Mouse (Mus musculus) liver, postnatal 0 days (tissue): ENCODE results near the gene Jph2. TPM values are rescaled to one million over a fixed set of nuclear protein-coding genes. Genes with fewer than 3 reads are reported as not detected.

Source experiments
- ATAC-seq: fragments of 200-750 bp; cut with Nextera tagmentation; 2 replicates; pipeline ENCODE4 v1.8.0; 2017; ENCODE audit warnings: mild to moderate bottlenecking, moderate library complexity
- DNase-seq: peaks from one replicate; pipeline ENCODE4 v3.0.0-alpha.2; 2016
- H3K27ac ChIP-seq: fragments of 300-500 bp; sonication (generic); 2 replicates; pipeline ENCODE4 v1.5.1; 2014; ENCODE audit warnings: antibody characterized with exemption, moderate library complexity, mild to moderate bottlenecking, low read depth
- H3K27me3 ChIP-seq: fragments of 300-500 bp; sonication (generic); 2 replicates; pipeline ENCODE4 v1.6.1; 2014; ENCODE audit warnings: low read length, control low read depth, mixed read lengths; ENCODE audit not compliant: insufficient read depth
- H3K36me3 ChIP-seq: fragments of 300-500 bp; sonication (generic); replicated peaks from 2 replicates; pipeline ENCODE4 v1.6.1; 2014; ENCODE audit warnings: mild to moderate bottlenecking, control low read depth, low read length, moderate library complexity, mixed read lengths; ENCODE audit not compliant: insufficient read depth
- H3K4me1 ChIP-seq: fragments of 300-500 bp; sonication (generic); 2 replicates; pipeline ENCODE4 v1.6.1; 2014; ENCODE audit warnings: antibody characterized with exemption, mild to moderate bottlenecking, control low read depth; ENCODE audit not compliant: insufficient read depth
- H3K4me2 ChIP-seq: fragments of 300-500 bp; sonication (generic); 2 replicates; pipeline ENCODE4 v1.6.1; 2014; ENCODE audit warnings: low read depth, mild to moderate bottlenecking, low read length, moderate library complexity, mixed read lengths
- H3K4me3 ChIP-seq: fragments of 300-500 bp; sonication (generic); 2 replicates; pipeline ENCODE4 v1.5.1; 2014; ENCODE audit warnings: low read depth, low read length
- H3K9ac ChIP-seq: fragments of 300-500 bp; sonication (generic); replicated peaks from 2 replicates; pipeline ENCODE4 v1.6.1; 2014; ENCODE audit warnings: mild to moderate bottlenecking, moderate library complexity
- H3K9me3 ChIP-seq: fragments of 300-500 bp; sonication (generic); 2 replicates; pipeline ENCODE4 v1.6.1; 2016; ENCODE audit warnings: mild to moderate bottlenecking, control low read depth, low read length, mixed read lengths
- CTCF ChIP-seq: sonication (generic); IDR thresholded peaks from 2 replicates; pipeline ENCODE4 v1.5.1; 2016; ENCODE audit warnings: antibody characterized with exemption, low read depth
- EP300 ChIP-seq: IDR thresholded peaks from 2 replicates; pipeline ENCODE4 v1.6.1; 2016; ENCODE audit warnings: antibody characterized with exemption, low read depth, mild to moderate bottlenecking
- WGBS: fragments of 180-500 bp; shearing (Covaris S2); extraction: QIAGEN DNeasy Blood & Tissue Kit; methylation state at CpG from one replicate; pipeline ENCODE4 v1.1.7; 2014; ENCODE audit not compliant: insufficient replicate concordance; 5-methylcytosine and 5-hydroxymethylcytosine counted together
- polyA plus RNA-seq: library from polyadenylated mRNA; unstranded; fragments of >200 nt; fragmentation: Nextera tagmentation; extraction: Ambion mirVana; gene quantifications from 2 replicates; pipeline ENCODE4 v1.2.1, GENCODE M21; 2015

The Jph2 gene
- polyA plus RNA-seq, 1 experiment from 2014 or later: 0.11 TPM

DNA sequence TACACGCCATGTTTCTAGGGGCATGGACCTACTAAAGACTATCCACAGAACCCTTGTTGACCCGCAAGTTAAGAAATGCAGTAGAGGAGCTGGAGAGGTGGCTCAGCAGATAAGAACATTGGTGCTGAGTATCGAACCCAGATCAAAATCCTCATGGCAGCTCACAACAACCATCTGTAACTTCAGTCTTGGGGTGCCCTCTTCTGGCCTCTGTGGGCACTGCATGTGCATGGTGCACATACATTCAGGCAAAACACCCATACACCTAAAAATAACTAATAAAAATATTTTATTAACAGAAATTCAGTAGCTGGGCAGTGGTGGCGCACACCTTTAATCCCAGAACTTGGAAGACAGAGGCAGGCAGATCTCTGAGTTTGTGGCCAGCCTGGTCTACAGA is 54.1 kb downstream of the Jph2 start:
- Histone ChIP-seq H3K4me3 (no peak overlapping the region), H3K36me3 (no peaks in the 10 kb centered on the region), H3K4me2 (no peak overlapping the region), H3K4me1 (no peaks in the 10 kb centered on the region), H3K27ac (no peak overlapping the region), H3K9ac (no peak overlapping the region), H3K27me3 (peaks cover 20% of the 10 kb centered on the region), H3K9me3 (no peaks in the 10 kb centered on the region)
- TF ChIP-seq CTCF (peak; percentile 64), EP300 (no peak)
- 76% methylated on average over 4 of the region's 4 CpGs for WGBS
- DNase-seq (peak; percentile 54), ATAC-seq (no peak)

DNA sequence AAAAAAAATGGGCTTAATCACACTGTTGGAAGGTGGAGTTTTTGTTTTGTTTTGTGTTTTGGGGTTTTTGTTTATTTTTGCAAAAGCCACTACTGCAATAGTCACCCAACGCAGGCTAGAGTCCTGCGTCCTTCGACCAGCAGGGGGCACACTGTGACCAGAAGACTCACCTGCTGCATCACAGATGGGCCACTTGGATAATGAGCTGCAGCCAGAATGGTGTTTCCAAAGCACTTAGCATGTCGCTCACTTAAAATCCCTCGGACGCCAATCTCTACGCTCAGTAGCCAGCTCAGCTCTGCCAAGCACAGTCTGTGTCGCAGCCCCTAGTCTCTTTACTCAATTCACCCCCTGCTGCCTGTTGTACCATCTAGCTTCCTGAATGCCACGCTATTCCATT is 57.5 kb downstream of the Jph2 start:
- Histone ChIP-seq H3K27ac (no peak overlapping the region), H3K27me3 (peaks cover 38% of the 10 kb centered on the region), H3K4me3 (no peak overlapping the region), H3K4me1 (no peaks in the 10 kb centered on the region), H3K9ac (no peak overlapping the region), H3K36me3 (no peaks in the 10 kb centered on the region), H3K4me2 (no peak overlapping the region), H3K9me3 (no peaks in the 10 kb centered on the region)
- WGBS: 22% methylated on average over 9 of the region's 9 CpGs
- ATAC-seq (peak; percentile 68), DNase-seq (peak; percentile 85)
- TF ChIP-seq CTCF (peak; percentile 95), EP300 (no peak)

DNA sequence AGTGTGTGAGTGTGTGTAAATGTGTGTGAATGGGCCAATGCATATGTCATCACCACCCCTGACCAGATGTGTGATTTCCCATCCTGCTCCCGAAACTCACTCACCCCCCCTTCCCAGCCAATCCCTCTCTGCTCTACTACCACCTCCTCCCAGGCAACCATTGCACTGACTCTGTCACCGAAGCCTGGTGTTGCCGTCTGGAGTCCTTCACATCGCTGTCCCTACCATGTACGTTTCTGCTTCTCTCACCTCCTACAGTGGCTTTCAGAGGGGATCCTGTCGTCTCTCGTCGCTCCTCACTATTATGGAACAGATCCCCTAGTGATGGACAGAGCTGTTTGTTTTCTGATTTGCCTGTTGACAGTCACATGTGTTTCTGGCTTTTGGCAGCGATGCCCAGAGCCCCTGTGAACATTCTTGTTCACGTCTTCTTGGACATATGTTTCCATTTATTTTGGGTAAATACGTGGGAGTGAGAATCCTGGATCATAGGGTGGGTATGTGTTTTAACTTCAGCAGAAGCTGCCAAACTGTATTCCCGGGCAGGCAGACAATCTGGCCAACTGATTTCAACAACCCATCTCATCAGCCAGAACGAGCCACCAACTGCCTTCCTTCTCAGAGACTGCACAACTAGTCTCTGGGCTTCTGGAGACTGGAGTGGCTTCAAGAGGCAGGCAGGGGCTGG is 65.3 kb downstream of the Jph2 start:
- Histone ChIP-seq H3K9ac (no peak overlapping the region), H3K27me3 (peaks cover 7% of the 10 kb centered on the region), H3K9me3 (no peaks in the 10 kb centered on the region), H3K27ac (no peak overlapping the region), H3K4me2 (no peak overlapping the region), H3K36me3 (no peaks in the 10 kb centered on the region), H3K4me3 (no peak overlapping the region), H3K4me1 (no peaks in the 10 kb centered on the region)
- 69% methylated on average over 13 of the region's 13 CpGs for WGBS
- ATAC-seq: no peak
- TF ChIP-seq EP300 (no peak), CTCF (no peak)
- no peak for DNase-seq

DNA sequence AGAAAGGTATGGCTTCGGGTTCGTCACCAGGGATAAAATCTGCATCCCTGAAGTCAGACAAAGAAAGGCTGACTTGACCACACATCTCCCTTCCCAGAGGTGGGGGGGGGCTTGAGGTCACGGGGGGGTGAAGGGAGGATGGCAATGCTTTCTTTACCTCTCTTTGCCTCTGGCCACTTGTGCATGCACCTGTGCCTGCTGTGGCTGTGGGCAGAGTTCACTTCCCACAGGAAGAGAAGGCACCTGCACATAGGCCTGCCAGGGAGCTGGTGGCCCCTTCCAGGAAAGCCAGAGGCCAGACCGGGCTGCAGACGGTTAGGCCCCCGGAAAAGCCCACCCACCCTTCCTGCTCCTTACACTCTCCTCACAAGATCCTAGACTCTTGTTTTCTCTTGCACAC is 66.4 kb downstream of the Jph2 start:
- 65% methylated on average over 6 of the region's 6 CpGs for WGBS
- Histone ChIP-seq H3K27ac (no peak overlapping the region), H3K27me3 (no peaks in the 10 kb centered on the region), H3K4me2 (no peak overlapping the region), H3K4me3 (no peak overlapping the region), H3K36me3 (no peaks in the 10 kb centered on the region), H3K4me1 (no peaks in the 10 kb centered on the region), H3K9ac (no peak overlapping the region), H3K9me3 (no peaks in the 10 kb centered on the region)
- TF ChIP-seq EP300: no peak
- no peak for TF ChIP-seq CTCF
- ATAC-seq (no peak), DNase-seq (no peak)

DNA sequence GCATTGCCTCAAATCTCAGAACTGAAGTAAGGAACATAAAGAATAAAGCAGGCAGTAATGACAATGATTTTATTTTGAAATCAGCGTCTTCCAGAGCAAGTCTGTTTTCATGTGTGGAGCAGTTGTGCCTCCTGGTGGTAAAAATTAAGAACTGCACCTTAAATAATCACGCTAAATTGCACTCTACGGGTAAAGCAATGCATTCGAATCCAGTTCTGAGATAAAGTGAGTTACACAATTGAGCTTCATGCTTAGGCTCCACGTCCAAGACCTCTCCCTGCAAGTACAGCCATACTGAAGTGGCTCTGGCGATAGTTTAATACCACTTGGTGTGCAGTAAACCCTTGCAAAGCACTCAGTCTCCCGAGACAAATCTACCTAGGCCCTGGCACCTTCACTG is 67.1 kb downstream of the Jph2 start:
- TF ChIP-seq CTCF: peak; percentile 85
- TF ChIP-seq EP300: no peak
- Histone ChIP-seq H3K9ac (no peak overlapping the region), H3K27ac (no peak overlapping the region), H3K9me3 (no peaks in the 10 kb centered on the region), H3K36me3 (no peaks in the 10 kb centered on the region), H3K4me2 (no peak overlapping the region), H3K27me3 (no peaks in the 10 kb centered on the region), H3K4me1 (no peaks in the 10 kb centered on the region), H3K4me3 (no peak overlapping the region)
- ATAC-seq (no peak), DNase-seq (no peak)
- 20% methylated on average over 7 of the region's 7 CpGs for WGBS

DNA sequence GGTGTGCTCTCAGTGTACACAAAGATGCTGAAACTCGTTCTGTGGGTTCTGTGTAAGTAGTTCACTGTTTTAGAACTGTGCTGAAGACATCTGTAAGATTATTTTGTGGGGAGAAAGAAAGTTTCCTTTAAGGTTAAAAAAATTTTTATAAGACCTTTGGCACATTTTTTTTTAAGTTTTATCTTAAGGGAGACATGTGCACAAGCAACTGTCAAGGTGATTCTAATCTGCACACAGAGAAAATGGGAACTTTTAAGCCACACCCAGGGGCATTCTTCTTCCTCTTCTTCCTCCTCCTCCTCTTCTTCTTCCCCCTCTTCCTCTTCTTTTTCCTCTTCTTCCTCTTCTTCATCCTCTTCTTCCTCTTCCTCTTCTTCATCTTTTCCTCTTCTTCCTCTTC is 74.6 kb downstream of the Jph2 start:
- H3K27ac ChIP-seq: no peak overlapping the region
- H3K27me3 ChIP-seq: no peaks in the 10 kb centered on the region
- TF ChIP-seq EP300 (no peak), CTCF (no peak)
- no peak overlapping the region for H3K4me3 ChIP-seq
- H3K9ac ChIP-seq: no peak overlapping the region
- DNase-seq (no peak), ATAC-seq (no peak)
- no peaks in the 10 kb centered on the region for H3K4me1 ChIP-seq
- H3K9me3 ChIP-seq: no peaks in the 10 kb centered on the region
- no peaks in the 10 kb centered on the region for H3K36me3 ChIP-seq
- H3K4me2 ChIP-seq: no peak overlapping the region
- 38% methylated on average over 1 of the region's 1 CpGs for WGBS
